Mouse (Mus musculus) kidney, postnatal 0 days (tissue): Measurements from ENCODE around the gene Met. TPM values are rescaled to one million over a fixed set of nuclear protein-coding genes. Genes with fewer than 3 reads are reported as not detected.

Experiments
- ATAC-seq: fragments of 200-750 bp; cut with Nextera tagmentation; replicated peaks from 2 replicates; pipeline ENCODE4 v1.8.0; 2017; ENCODE audit warnings: low read depth, moderate number of reproducible peaks, moderate TSS enrichment, moderate library complexity; ENCODE audit not compliant: low FRiP score
- DNase-seq: peaks from one replicate; pipeline ENCODE4 v3.0.0-alpha.2; 2016; ENCODE audit warnings: low spot score
- H3K27ac ChIP-seq: fragments of 300-500 bp; sonication (generic); 2 replicates; pipeline ENCODE4 v1.5.1; 2014; ENCODE audit warnings: mild to moderate bottlenecking
- H3K27me3 ChIP-seq: fragments of 300-500 bp; sonication (generic); 2 replicates; pipeline ENCODE4 v1.6.1; 2014; ENCODE audit warnings: low read length, mixed read lengths; ENCODE audit not compliant: insufficient read depth
- H3K36me3 ChIP-seq: fragments of 300-500 bp; sonication (generic); 2 replicates; pipeline ENCODE4 v1.6.1; 2014; ENCODE audit warnings: low read length, mixed read lengths; ENCODE audit not compliant: insufficient read depth
- H3K4me1 ChIP-seq: fragments of 300-500 bp; sonication (generic); replicated peaks from 2 replicates; pipeline ENCODE4 v1.6.1; 2014; ENCODE audit warnings: antibody characterized with exemption, low read length, mixed read lengths; ENCODE audit not compliant: insufficient read depth
- H3K4me2 ChIP-seq: fragments of 300-500 bp; sonication (generic); 2 replicates; pipeline ENCODE4 v1.6.1; 2014; ENCODE audit warnings: mild to moderate bottlenecking, low read length, moderate library complexity, mixed read lengths
- H3K4me3 ChIP-seq: fragments of 300-500 bp; sonication (generic); replicated peaks from 2 replicates; pipeline ENCODE4 v1.5.1; 2014; ENCODE audit warnings: low read depth, low read length
- H3K9ac ChIP-seq: fragments of 300-500 bp; sonication (generic); 2 replicates; pipeline ENCODE4 v1.6.1; 2014; ENCODE audit warnings: low read depth, low read length
- H3K9me3 ChIP-seq: fragments of 300-500 bp; sonication (generic); replicated peaks from 2 replicates; pipeline ENCODE4 v1.6.1; 2016; ENCODE audit warnings: low read length, inconsistent platforms, mixed read lengths
- CTCF ChIP-seq: IDR thresholded peaks from 2 replicates; pipeline ENCODE4 v1.5.1; 2016; ENCODE audit warnings: antibody characterized with exemption, low read depth, mild to moderate bottlenecking, moderate library complexity
- WGBS: fragments of 180-500 bp; shearing (Covaris S2); extraction: QIAGEN DNeasy Blood & Tissue Kit; methylation state at CpG from one replicate; pipeline ENCODE4 v1.1.7; 2014; 5-methylcytosine and 5-hydroxymethylcytosine counted together
- polyA plus RNA-seq: library from polyadenylated mRNA; unstranded; fragments of >200 nt; fragmentation: Nextera tagmentation; extraction: Ambion mirVana; gene quantifications from 2 replicates; pipeline ENCODE4 v1.2.1, GENCODE M21; 2015

Met gene
- polyA plus RNA-seq, 1 experiment from 2014 or later, result 17.9 TPM

DNA sequence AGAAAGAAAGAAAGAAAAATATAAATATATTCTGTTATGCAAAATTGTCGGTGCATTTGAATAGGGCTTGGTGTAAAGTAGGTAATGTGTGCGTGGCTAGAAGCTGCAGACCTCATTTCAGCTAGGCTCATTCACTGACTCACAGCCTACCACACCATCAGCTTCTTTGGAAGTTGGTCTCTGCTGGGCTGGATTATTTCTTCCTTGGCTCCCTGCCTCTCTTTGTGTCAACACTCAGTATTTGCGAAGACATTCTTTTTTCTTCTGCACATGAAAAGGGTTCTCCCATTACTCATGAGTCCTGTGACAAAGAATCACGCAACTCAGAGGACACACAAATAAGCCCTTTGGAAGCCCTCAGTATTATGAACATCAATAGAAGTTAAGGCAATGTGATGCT is 37.8 kb downstream of the Met start:
- Histone ChIP-seq H3K4me1 (0 out of 2 replicates have a peak, but pooled peaks cover 10% of the 10 kb centered on the region), H3K27ac (no peak overlapping the region), H3K9me3 (no peaks in the 10 kb centered on the region), H3K9ac (no peak overlapping the region), H3K4me3 (no peak overlapping the region), H3K27me3 (no peaks in the 10 kb centered on the region), H3K4me2 (no peak overlapping the region), H3K36me3 (no peaks in the 10 kb centered on the region)
- 84% methylated on average over 4 of the region's 4 CpGs for WGBS
- DNase-seq, result no peak
- no peak for ATAC-seq
- TF ChIP-seq CTCF, result no peak

DNA sequence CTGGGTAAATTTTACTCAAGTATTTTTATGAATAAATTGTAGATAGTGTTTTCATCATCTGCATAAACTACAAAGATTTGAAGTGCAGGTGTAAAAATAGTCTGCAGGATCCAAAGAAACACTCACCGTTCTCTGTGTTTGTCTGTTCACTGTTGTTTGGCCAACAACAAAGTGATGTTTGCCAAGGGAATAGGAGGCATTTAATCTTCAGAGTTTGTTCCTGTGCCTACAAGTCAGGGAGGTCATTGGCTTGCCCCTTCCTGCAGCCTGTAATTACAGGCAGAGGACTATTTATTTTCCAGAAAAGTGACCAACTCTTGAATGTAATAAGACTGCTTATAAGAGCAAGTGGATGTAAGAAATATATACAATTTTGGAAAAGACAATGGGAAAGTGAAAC is 38.7 kb downstream of the Met start:
- Histone ChIP-seq H3K4me2 (no peak overlapping the region), H3K9ac (no peak overlapping the region), H3K27ac (peak overlapping the region; percentile 42; the same call in 1 of the 2 replicates), H3K4me1 (0 out of 2 replicates have a peak, but pooled peaks cover 9% of the 10 kb centered on the region), H3K4me3 (no peak overlapping the region), H3K27me3 (no peaks in the 10 kb centered on the region), H3K36me3 (no peaks in the 10 kb centered on the region), H3K9me3 (no peaks in the 10 kb centered on the region)
- DNase-seq (no peak), ATAC-seq (no peak)
- WGBS, result 50% methylated on average over 1 of the region's 1 CpGs
- TF ChIP-seq CTCF, result no peak

DNA sequence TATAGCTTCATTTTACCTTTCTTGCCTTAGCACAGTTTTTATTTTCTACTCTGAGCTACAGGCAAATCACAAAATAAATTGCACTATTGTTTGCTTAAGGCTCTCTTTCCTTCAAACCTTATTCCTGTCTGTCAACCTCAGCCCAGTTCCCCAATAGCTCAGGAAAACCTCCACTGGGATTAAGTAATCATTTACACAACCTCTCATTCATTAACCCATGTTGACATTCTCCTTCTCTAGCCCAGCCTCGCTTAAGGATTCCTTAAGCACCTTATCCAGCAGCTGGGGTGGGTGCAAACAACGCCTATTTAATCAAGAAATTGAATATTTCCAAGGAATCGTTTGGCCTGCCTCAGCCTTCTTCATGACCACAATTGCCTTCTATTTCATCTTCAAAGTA is 40.1 kb downstream of the Met start:
- Histone ChIP-seq H3K36me3 (no peaks in the 10 kb centered on the region), H3K4me3 (no peak overlapping the region), H3K9me3 (no peaks in the 10 kb centered on the region), H3K4me2 (no peak overlapping the region), H3K27ac (no peak overlapping the region), H3K4me1 (0 out of 2 replicates have a peak, but pooled peaks cover 5% of the 10 kb centered on the region), H3K9ac (no peak overlapping the region), H3K27me3 (no peaks in the 10 kb centered on the region)
- no peak for TF ChIP-seq CTCF
- 44% methylated on average over 3 of the region's 3 CpGs for WGBS
- ATAC-seq (no peak), DNase-seq (peak; percentile 46)

DNA sequence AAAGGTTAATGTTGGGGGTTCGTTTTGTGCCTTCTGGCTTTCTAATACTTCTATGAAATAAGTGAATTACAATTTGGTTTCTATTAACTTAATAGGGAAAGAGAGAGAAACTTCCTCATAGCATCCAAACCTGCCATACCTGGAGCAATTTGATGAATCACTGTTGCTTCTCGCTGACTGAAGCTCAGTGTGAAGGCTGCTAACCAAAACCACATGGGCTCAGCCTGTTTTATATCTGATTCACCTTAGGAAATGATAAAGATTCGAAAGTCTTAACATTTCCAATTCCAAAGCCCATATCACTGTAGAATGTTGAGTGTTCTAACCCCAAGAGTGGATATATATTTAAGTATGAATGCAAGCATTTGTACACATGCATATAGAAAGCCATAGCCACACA is 41.9 kb downstream of the Met start:
- no peaks in the 10 kb centered on the region for H3K36me3 ChIP-seq
- 86% methylated on average over 3 of the region's 3 CpGs for WGBS
- ATAC-seq (no peak), DNase-seq (no peak)
- H3K4me2 ChIP-seq, result no peak overlapping the region
- no peak for TF ChIP-seq CTCF
- no peaks in the 10 kb centered on the region for H3K9me3 ChIP-seq
- H3K4me3 ChIP-seq, result no peak overlapping the region
- no peak overlapping the region for H3K9ac ChIP-seq
- 0 out of 2 replicates have a peak, but pooled peaks cover 5% of the 10 kb centered on the region for H3K4me1 ChIP-seq
- no peak overlapping the region for H3K27ac ChIP-seq
- H3K27me3 ChIP-seq, result no peaks in the 10 kb centered on the region

DNA sequence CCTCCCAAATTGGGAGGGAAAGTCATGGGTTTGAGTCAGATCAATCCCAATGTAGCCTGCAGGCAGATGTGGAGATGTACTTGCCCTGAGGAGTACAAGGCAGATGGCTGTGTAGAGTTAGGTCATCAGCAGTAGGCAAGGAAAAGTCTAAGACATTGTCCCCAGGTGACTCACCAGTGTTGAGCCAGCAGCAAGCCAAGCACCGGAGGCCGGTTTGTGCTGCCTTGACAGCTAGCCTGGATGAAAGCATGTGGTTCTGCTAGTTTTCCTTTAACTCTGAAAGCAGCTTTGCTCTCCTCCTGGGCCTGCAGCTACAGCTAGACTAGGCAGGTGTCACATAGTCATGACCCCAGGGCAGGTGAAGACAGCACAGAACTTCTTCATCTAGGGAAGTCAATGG is 43.2 kb downstream of the Met start:
- H3K36me3 ChIP-seq, result no peaks in the 10 kb centered on the region
- TF ChIP-seq CTCF, result no peak
- DNase-seq (no peak), ATAC-seq (peak; percentile 90)
- peak overlapping the region; percentile 57; the same call in 1 of the 2 replicates for H3K27ac ChIP-seq
- no peak overlapping the region for H3K4me2 ChIP-seq
- no peak overlapping the region for H3K4me3 ChIP-seq
- no peaks in the 10 kb centered on the region for H3K27me3 ChIP-seq
- 0 out of 2 replicates have a peak, but pooled peaks cover 5% of the 10 kb centered on the region for H3K4me1 ChIP-seq
- 66% methylated on average over 2 of the region's 2 CpGs for WGBS
- no peak overlapping the region for H3K9ac ChIP-seq
- no peaks in the 10 kb centered on the region for H3K9me3 ChIP-seq

DNA sequence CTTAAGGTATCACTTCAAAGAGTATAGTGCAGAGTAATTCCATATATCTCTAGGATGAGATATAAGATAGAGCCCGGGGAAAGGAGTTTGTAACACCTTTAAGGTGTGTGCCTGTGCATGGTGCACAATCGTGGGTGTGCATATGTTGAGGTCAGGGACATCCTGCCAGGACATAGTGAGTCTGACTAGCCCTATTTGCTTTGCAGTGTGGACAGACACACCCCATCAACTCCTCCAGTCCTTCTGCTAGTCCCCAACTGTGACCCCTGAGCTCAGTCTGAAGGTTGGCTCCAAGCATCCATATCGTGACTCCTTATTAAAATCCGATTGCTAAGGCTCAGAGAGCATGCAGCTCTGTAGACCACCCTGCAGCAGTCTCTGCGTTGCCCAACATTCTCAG is 44.6 kb downstream of the Met start:
- Histone ChIP-seq H3K9me3 (no peaks in the 10 kb centered on the region), H3K27ac (no peak overlapping the region), H3K4me2 (no peak overlapping the region), H3K4me3 (no peak overlapping the region), H3K4me1 (0 out of 2 replicates have a peak, but pooled peaks cover 5% of the 10 kb centered on the region), H3K36me3 (0 out of 2 replicates have a peak, but pooled peaks cover 1% of the 10 kb centered on the region), H3K27me3 (no peaks in the 10 kb centered on the region), H3K9ac (no peak overlapping the region)
- no peak for TF ChIP-seq CTCF
- DNase-seq (no peak), ATAC-seq (no peak)
- 66% methylated on average over 5 of the region's 5 CpGs for WGBS
